Mouse (Mus musculus): ENCODE results near the gene Dnajc6.

DNA sequence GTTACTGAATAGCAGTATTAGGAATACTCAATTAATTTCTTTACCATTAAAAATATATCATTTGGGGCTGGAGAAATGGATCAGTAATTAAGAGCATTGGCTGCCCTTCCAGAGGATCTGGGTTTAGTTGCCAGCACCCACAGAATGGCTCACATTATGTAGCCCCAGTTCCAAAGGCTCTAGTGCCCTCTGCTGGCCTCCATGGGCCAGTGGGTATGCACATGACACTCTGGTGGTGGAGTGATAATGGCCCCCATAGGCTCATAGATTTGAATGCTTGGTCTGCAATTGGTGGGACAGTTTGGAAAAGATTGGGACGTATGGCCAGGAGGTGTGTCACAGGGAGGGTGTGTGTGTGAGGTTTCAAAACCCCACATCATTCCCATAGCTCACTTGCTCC, 95.0 kb downstream of the Dnajc6 start:
- TF ChIP-seq GATA1 (IDR thresholded peaks at IDR 0.05; ENCODE audit: borderline replicate concordance, low read length) (no peak), FLI1 (IDR thresholded peaks at IDR 0.05; ENCODE audit: low read length) (no peak)

All from megakaryocyte, embryonic 14.5 days (primary cell).